8 mouse cellular contexts compared by ENCODE assay signal in the genomic region with DNA sequence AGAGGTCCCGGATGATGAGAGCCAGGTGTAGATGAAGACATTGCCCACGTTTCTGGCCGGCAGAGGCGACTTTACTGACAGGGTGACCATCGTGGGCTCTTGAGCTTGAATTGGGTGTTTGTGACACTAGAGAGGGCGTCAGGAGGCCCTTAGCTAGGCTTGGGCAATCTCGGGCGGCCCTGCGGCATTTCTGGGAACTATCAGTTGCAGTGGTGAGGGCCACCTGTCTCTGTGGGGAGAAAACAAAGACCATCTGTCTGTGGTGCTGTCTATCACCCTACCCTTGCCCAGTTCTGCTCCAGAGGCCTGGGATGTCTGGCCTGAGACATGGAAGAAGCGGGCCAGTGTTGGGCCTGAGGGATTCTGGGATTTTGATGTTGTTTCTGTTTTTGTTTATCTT.
DNase-seq lines count a peak whose midpoint lies in the region; ATAC-seq and TF ChIP-seq lines count a peak whose summit lies in the region.

No protein-coding gene starts in this region.

- no peak for TF ChIP-seq CTCF in left cerebral cortex, adult 2 months (IDR thresholded peaks at IDR 0.05)
- TF ChIP-seq CTCF in liver, postnatal 0 days (IDR thresholded peaks at IDR 0.05; ENCODE audit: low read depth) = no peak

- H3K27me3 ChIP-seq in liver, postnatal 0 days (ENCODE audit: insufficient read depth, low read length) = no peaks in the 10 kb centered on the region
- no peaks in the 10 kb centered on the region for H3K27me3 ChIP-seq in stomach, embryonic 15.5 days (replicated peaks)

- ATAC-seq in granulocyte monocyte progenitor cell, adult 5-6 weeks (replicated peaks; ENCODE audit: poor library complexity, severe bottlenecking) = peak; percentile 70
- peak; percentile 51 for ATAC-seq in liver, postnatal 0 days
- ATAC-seq in stomach, embryonic 15.5 days (ENCODE audit: insufficient read depth, low FRiP score, low read depth) = no peak
- ATAC-seq in activated CD4-positive, CD25-positive, alpha-beta regulatory T cell, adult 4 months = no peak

- no peaks in the 10 kb centered on the region for H3K9me3 ChIP-seq in liver, postnatal 0 days (ENCODE audit: low read length)
- H3K9me3 ChIP-seq in stomach, embryonic 15.5 days = no peaks in the 10 kb centered on the region

- peaks cover 18% of the 10 kb centered on the region; the same call in 1 of the 2 replicates for H3K4me1 ChIP-seq in liver, postnatal 0 days (ENCODE audit: insufficient read depth)
- peaks cover 14% of the 10 kb centered on the region for H3K4me1 ChIP-seq in stomach, embryonic 15.5 days

- WGBS in liver, postnatal 0 days (ENCODE audit: insufficient replicate concordance) = 42% methylated on average over 10 of the region's 10 CpGs
- 75% methylated on average over 10 of the region's 10 CpGs for WGBS in stomach, embryonic 15.5 days

- peak overlapping the region; percentile 64 for H3K4me2 ChIP-seq in liver, postnatal 0 days (ENCODE audit: low read depth, low read length)
- peak overlapping the region; percentile 58 for H3K4me2 ChIP-seq in stomach, embryonic 15.5 days

- intact Hi-C loops in left cerebral cortex, adult 2 months (cut with DNase I) = no loop called here
- intact Hi-C loops in left cerebral cortex, postnatal 14 days (cut with DNase I) = no loop called here

- H3K36me3 ChIP-seq in liver, postnatal 0 days (replicated peaks; ENCODE audit: insufficient read depth, low read length) = no peaks in the 10 kb centered on the region
- no peaks in the 10 kb centered on the region for H3K36me3 ChIP-seq in stomach, embryonic 15.5 days

- no peak for TF ChIP-seq EP300 in liver, postnatal 0 days (IDR thresholded peaks at IDR 0.05; ENCODE audit: low read depth)

- H3K4me3 ChIP-seq in left cerebral cortex, adult 2 months = no peak overlapping the region
- no peak overlapping the region for H3K4me3 ChIP-seq in liver, postnatal 0 days (ENCODE audit: low read depth, low read length)
- no peak overlapping the region for H3K4me3 ChIP-seq in stomach, embryonic 15.5 days (replicated peaks)

- H3K9ac ChIP-seq in liver, postnatal 0 days (replicated peaks) = no peak overlapping the region
- no peak overlapping the region for H3K9ac ChIP-seq in stomach, embryonic 15.5 days

- DNase-seq in left cerebral cortex, adult 2 months (ENCODE audit: extremely low spot score in 1 of 2, low spot score in 2 of 2) = no peak
- no peak for DNase-seq in left cerebral cortex, postnatal 14 days (ENCODE audit: low spot score in 2 of 2)
- peak; percentile 28 for DNase-seq in liver, postnatal 0 days
- DNase-seq in cerebellum, postnatal 4 days (ENCODE audit: low spot score in 2 of 2) = no peak
- no peak for DNase-seq in heart, postnatal 4 days

- H3K27ac ChIP-seq in left cerebral cortex, adult 2 months = peak overlapping the region; percentile 60; the same call in 1 of the 2 replicates
- H3K27ac ChIP-seq in liver, postnatal 0 days (ENCODE audit: low read depth) = peak overlapping the region; percentile 31; the same call in 1 of the 2 replicates
- no peak overlapping the region for H3K27ac ChIP-seq in stomach, embryonic 15.5 days

Comparison
In these comparisons a context has a peak if more than half of its experiments do, and no peak if none do; other contexts are left out.
1. ATAC-seq: peak in granulocyte monocyte progenitor cell, adult 5-6 weeks (single experiment) and liver, postnatal 0 days (single experiment); none in stomach, embryonic 15.5 days (single experiment) and activated CD4-positive, CD25-positive, alpha-beta regulatory T cell, adult 4 months (single experiment).